Mouse (Mus musculus) MEL (cell line): Measurements from ENCODE around the gene Cldn10.
A peak's percentile ranks its signal among the peaks of the same experiment; 100 is the strongest.

Source experiments
- CHD1 ChIP-seq: IDR thresholded peaks from 2 replicates; pipeline ENCODE4 v1.6.1; 2012; ENCODE audit warnings: low read depth, mild to moderate bottlenecking, inconsistent platforms, low read length, improper control_type of control experiment
- CTCF ChIP-seq, 3 experiments: IDR thresholded peaks in 2 of 3; conservative IDR thresholded peaks in 1 of 3; 2 replicates each; pipeline ENCODE4 v1.5.1; 2011 to 2012; ENCODE audit warnings: low read length in 3 of 3, low read depth in 2 of 3, mild to moderate bottlenecking in 2 of 3, improper control_type of control experiment in 1 of 3, inconsistent platforms in 1 of 3, mixed read lengths in 1 of 3, moderate library complexity in 1 of 3; ENCODE audit not compliant: control insufficient read depth in 1 of 3, insufficient read depth in 1 of 3, poor library complexity in 1 of 3, severe bottlenecking in 1 of 3
- GABPA ChIP-seq: IDR thresholded peaks from 2 replicates; pipeline ENCODE4 v1.6.1; 2012; ENCODE audit warnings: low read depth, mild to moderate bottlenecking, inconsistent platforms, low read length, improper control_type of control experiment, moderate library complexity
- GATA1 ChIP-seq: IDR thresholded peaks from 2 replicates; pipeline ENCODE4 v1.6.1; 2011; ENCODE audit warnings: low read depth, low read length, improper control_type of control experiment
- MAX ChIP-seq: IDR thresholded peaks from 2 replicates; pipeline ENCODE4 v1.6.1; 2011; ENCODE audit warnings: low read length, improper control_type of control experiment
- MAZ ChIP-seq: IDR thresholded peaks from 2 replicates; pipeline ENCODE4 v1.6.1; 2012; ENCODE audit warnings: low read depth, mild to moderate bottlenecking, inconsistent platforms, low read length, improper control_type of control experiment
- POLR2A ChIP-seq, 2 experiments: IDR thresholded peaks; 2 replicates each; pipeline ENCODE4 v1.6.1; 2011 to 2012; ENCODE audit warnings: low read length in 2 of 2, mild to moderate bottlenecking in 2 of 2, control low read depth in 1 of 2, improper control_type of control experiment in 1 of 2, low read depth in 1 of 2, moderate library complexity in 1 of 2; ENCODE audit not compliant: control insufficient read depth in 1 of 2, insufficient read depth in 1 of 2, poor library complexity in 1 of 2
- TBP ChIP-seq: IDR thresholded peaks from 2 replicates; pipeline ENCODE4 v1.8.0; 2011; ENCODE audit warnings: low read depth, low read length, improper control_type of control experiment

- no peak for TF ChIP-seq CHD1
- TF ChIP-seq CTCF (IDR thresholded peaks at IDR 0.05 in 2 of 3, conservative IDR thresholded peaks at IDR 0.05 in 1 of 3; ENCODE audit: control insufficient read depth in 1 of 3, insufficient read depth in 1 of 3, low read depth in 2 of 3, low read length in 3 of 3, poor library complexity in 1 of 3, severe bottlenecking in 1 of 3), result no peak
- no peak for TF ChIP-seq POLR2A (IDR thresholded peaks at IDR 0.05; ENCODE audit: control insufficient read depth in 1 of 2, insufficient read depth in 1 of 2, low read depth in 1 of 2, low read length in 2 of 2, poor library complexity in 1 of 2)
- TF ChIP-seq TBP, result no peak
- no peak for TF ChIP-seq GATA1
- TF ChIP-seq MAZ, result no peak
- no peak for TF ChIP-seq MAX
- peak; percentile 70; the same call in 1 of the 2 replicates for TF ChIP-seq GABPA
Observed at GRCm38 (mm10) chr14:118750505-118751192, 37.1 kb upstream of the Cldn10 start.
